ENCODE assay signal across 19 mouse cellular contexts in genomic region chr11:20018905-20019304, GRCm38 (mm10).
DNase-seq lines count a peak whose midpoint lies in the region; ATAC-seq and TF ChIP-seq lines count a peak whose summit lies in the region.
"Had no signal": no experiment of that assay in that cellular context is flagged by ENCODE, and none has a peak within 500 bp of the region (broad histone marks: within the 10 kb centered on the region; RNA-seq: fewer than 3 reads in every experiment).

No protein-coding gene starts in this region.

- DNase-seq in MEL (ENCODE audit: low read depth, low spot score): no peak
- DNase-seq in urinary bladder, postnatal 36 days (ENCODE audit: low spot score in 2 of 2): no peak
- DNase-seq in urinary bladder, adult 2 months (ENCODE audit: low spot score): no peak
- DNase-seq: adrenal gland, adult 8-10 months; adrenal gland, postnatal 14 days; adrenal gland, postnatal 36 days; cerebellum, adult 11-12 months; cerebellum, adult 2 months; cerebellum, adult 9-10 months; cerebellum, postnatal 10 days; cerebellum, postnatal 25 days; forebrain, postnatal 0 days had no signal

- ATAC-seq in megakaryocyte progenitor cell, adult 5-6 weeks (replicated peaks; ENCODE audit: poor library complexity): no peak
- ATAC-seq: activated CD4-positive, CD25-positive, alpha-beta regulatory T cell, adult 4 months; forebrain, embryonic 13.5 days; forebrain, embryonic 15.5 days; forebrain, postnatal 0 days had no signal

- H3K4me1 ChIP-seq in E14TG2a.4 (replicated peaks; ENCODE audit: low read depth, low read length): peaks cover 2% of the 10 kb centered on the region; the same call in 1 of the 2 replicates
- peaks cover 5 to 12% of the 10 kb centered on the region in 2 experiments for H3K4me1 ChIP-seq in MEL (ENCODE audit: control insufficient read depth in 1 of 2, insufficient read depth in 2 of 2, low read length in 2 of 2)
- H3K4me1 ChIP-seq: embryonic facial prominence, embryonic 10.5 days; embryonic facial prominence, embryonic 12.5 days; forebrain, embryonic 13.5 days; forebrain, embryonic 15.5 days had no signal

- H3K79me2 ChIP-seq in MEL (ENCODE audit: control insufficient read depth, insufficient read depth, low read length, poor library complexity): no peaks in the 10 kb centered on the region

- TF ChIP-seq POLR2A in MEL (IDR thresholded peaks at IDR 0.05; ENCODE audit: control insufficient read depth in 1 of 2, insufficient read depth in 1 of 2, low read depth in 1 of 2, low read length in 2 of 2, poor library complexity in 1 of 2): no peak

- peaks cover 97% of the 10 kb centered on the region for H3K36me3 ChIP-seq in E14TG2a.4 (ENCODE audit: insufficient read depth, low read length)
- peaks cover 12 to 17% of the 10 kb centered on the region in 2 experiments for H3K36me3 ChIP-seq in MEL (ENCODE audit: control insufficient read depth in 1 of 2, insufficient read depth in 2 of 2, low read length in 2 of 2)

- no peaks in the 10 kb centered on the region for H3K27me3 ChIP-seq in E14TG2a.4 (ENCODE audit: insufficient read depth, low read length)
- no peaks in the 10 kb centered on the region for H3K27me3 ChIP-seq in MEL (ENCODE audit: control insufficient read depth in 1 of 2, insufficient read depth in 2 of 2, low read length in 2 of 2)
- H3K27me3 ChIP-seq: embryonic facial prominence, embryonic 12.5 days; forebrain, embryonic 13.5 days; forebrain, embryonic 15.5 days had no signal

- H3K27ac ChIP-seq in MEL (ENCODE audit: control insufficient read depth, low read depth, low read length): no peak overlapping the region
- H3K27ac ChIP-seq: embryonic facial prominence, embryonic 10.5 days; embryonic facial prominence, embryonic 12.5 days; forebrain, embryonic 13.5 days; forebrain, embryonic 15.5 days had no signal

- no peak for TF ChIP-seq EP300 in MEL (IDR thresholded peaks at IDR 0.05; ENCODE audit: low read depth in 1 of 2, low read length in 2 of 2)

- no peak overlapping the region for H3K9ac ChIP-seq in MEL (ENCODE audit: control insufficient read depth, low read depth, low read length, poor library complexity, severe bottlenecking)
- H3K9ac ChIP-seq: embryonic facial prominence, embryonic 12.5 days; forebrain, embryonic 13.5 days; forebrain, embryonic 15.5 days; forebrain, postnatal 0 days had no signal

- TF ChIP-seq CTCF in E14TG2a.4 (conservative IDR thresholded peaks at IDR 0.05; ENCODE audit: low read length): no peak
- TF ChIP-seq CTCF in MEL (IDR thresholded peaks at IDR 0.05 in 2 of 3, conservative IDR thresholded peaks at IDR 0.05 in 1 of 3; ENCODE audit: control insufficient read depth in 1 of 3, insufficient read depth in 1 of 3, low read depth in 2 of 3, low read length in 3 of 3, poor library complexity in 1 of 3, severe bottlenecking in 1 of 3): no peak

- TF ChIP-seq RAD21 in MEL (IDR thresholded peaks at IDR 0.05; ENCODE audit: low read depth, low read length): no peak

- H3K9me3 ChIP-seq in E14TG2a.4 (ENCODE audit: low read length): peaks cover 74% of the 10 kb centered on the region
- no peaks in the 10 kb centered on the region for H3K9me3 ChIP-seq in MEL (replicated peaks; ENCODE audit: insufficient read depth, low read length)

- H3K4me3 ChIP-seq in E14TG2a.4 (replicated peaks; ENCODE audit: low read length) (0 out of 2 replicates have a peak overlapping the region, but pooled peaks have one; percentile 5), MEL (ENCODE audit: control insufficient read depth in 1 of 2, insufficient read depth in 1 of 2, low read depth in 2 of 2, low read length in 2 of 2) (no peak overlapping the region)
- H3K4me3 ChIP-seq: embryonic facial prominence, embryonic 10.5 days; embryonic facial prominence, embryonic 12.5 days; forebrain, embryonic 13.5 days; forebrain, embryonic 15.5 days had no signal

TF ChIP-seq in MEL, 35 proteins besides CTCF, POLR2A, EP300 and RAD21:
- TF ChIP-seq UBTF (IDR thresholded peaks at IDR 0.05; ENCODE audit: borderline replicate concordance, insufficient read depth, low read depth, low read length) (no peak), MXI1 (IDR thresholded peaks at IDR 0.05; ENCODE audit: low read depth, low read length) (no peak), RCOR1 (IDR thresholded peaks at IDR 0.05; ENCODE audit: low read depth, low read length) (no peak), MAX (IDR thresholded peaks at IDR 0.05; ENCODE audit: low read length) (no peak), JUND (IDR thresholded peaks at IDR 0.05; ENCODE audit: low read depth, low read length) (no peak), ZNF384 (IDR thresholded peaks at IDR 0.05; ENCODE audit: low read depth, low read length) (peak; percentile 81; the same call in 1 of the 2 replicates), POLR2AphosphoS5 (IDR thresholded peaks at IDR 0.05; ENCODE audit: borderline replicate concordance, low read depth, low read length) (no peak), USF2 (IDR thresholded peaks at IDR 0.05; ENCODE audit: borderline replicate concordance in 1 of 2, insufficient read depth in 1 of 2, low read depth in 1 of 2, low read length in 2 of 2) (no peak), MYB (IDR thresholded peaks at IDR 0.05; ENCODE audit: low read depth, low read length) (no peak)
